Mouse (Mus musculus) heart, adult 8-10 months (tissue): ENCODE measurements around the gene Mptx2. TPM values are rescaled to one million over a fixed set of nuclear protein-coding genes. Genes with fewer than 3 reads are reported as not detected.
"Not testable (repeated sequence)": the region's sequence is repeated elsewhere in the genome, so short reads cannot be mapped to it uniquely, and the experiment has no call there.

Source experiments
- DNase-seq: peaks from one replicate; pipeline ENCODE4 v3.0.0; 2022; ENCODE audit warnings: low spot score
- total RNA-seq, 4 experiments: library from RNA; stranded (reverse); gene quantifications; 2 replicates each; pipeline ENCODE4 v1.2.4; 2022

The Mptx2 gene
- total RNA-seq: not detected

DNA sequence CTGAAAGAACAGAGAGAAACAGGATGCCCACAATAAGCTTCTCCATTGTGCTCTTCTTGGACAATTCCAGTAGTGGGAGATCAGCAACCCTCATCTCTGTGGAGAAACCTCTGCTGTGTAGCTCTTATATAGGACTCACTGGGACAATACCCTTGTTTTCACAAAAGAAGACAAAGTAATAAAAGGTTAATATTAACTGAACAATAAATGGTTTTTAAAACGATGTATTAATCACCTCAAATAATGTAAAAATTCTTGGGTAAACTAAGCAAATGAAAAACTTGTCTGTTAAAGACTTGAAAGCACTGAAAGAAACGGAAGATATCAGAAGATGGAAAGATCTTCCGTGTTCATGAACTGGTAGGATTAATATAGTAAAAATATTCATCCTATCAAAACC, at the start of gene Mptx2:
Gene Mptx2, minus strand, starts transcription at position 101 of the 400 bp plus-strand sequence.
- DNase-seq: no peak

DNA sequence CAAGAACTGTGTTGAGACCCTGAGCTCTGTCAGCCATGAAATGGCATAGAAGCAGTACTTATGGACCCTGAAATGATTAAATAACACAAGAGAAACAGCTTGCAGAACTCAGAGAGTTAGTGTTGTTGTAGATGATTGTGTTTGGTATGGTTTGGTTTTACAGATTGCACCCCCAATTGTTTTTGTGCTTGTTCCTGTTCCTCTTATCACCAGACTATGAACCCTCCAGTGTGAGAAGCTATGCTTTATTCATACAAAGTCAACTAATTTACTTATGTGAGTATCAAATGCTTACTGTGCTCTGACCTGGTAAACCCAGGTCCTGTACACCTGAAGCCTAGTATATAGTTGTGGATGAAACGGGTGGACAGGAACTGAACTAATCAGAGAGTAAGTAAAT, 49.0 kb upstream of the Mptx2 start:
- no peak for DNase-seq

GRCm38 (mm10) chr1:173325395-173325794, 47.8 kb upstream of the Mptx2 start:
- DNase-seq: no peak

DNA sequence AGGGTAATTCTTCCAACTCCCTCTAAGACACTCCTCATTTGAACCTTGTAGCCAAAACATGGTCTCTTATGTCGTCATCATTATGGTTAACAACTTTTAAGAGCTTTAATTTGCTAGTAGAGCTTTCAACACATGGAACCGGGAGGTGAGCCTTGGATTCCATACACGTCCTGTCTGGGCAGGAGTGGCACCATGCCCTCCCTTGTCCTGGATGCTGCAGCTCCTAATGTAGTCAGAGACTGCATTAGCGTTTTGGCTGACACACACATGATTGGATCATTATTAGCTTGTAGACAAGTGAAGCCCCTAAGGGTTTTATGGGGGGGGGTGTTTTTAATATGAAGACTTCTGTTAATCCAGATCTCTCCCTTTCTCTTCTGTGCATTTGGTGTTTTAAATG, 47.4 kb upstream of the Mptx2 start:
- no peak for DNase-seq

- DNase-seq: peak; percentile 10
Observed at GRCm38 (mm10) chr1:173323839-173324585, 46.4 kb upstream of the Mptx2 start.

- DNase-seq: no peak
Observed at GRCm38 (mm10) chr1:173322249-173322627, 44.7 kb upstream of the Mptx2 start.

- DNase-seq: no peak
Observed at GRCm38 (mm10) chr1:173321593-173322248, 44.1 kb upstream of the Mptx2 start.

GRCm38 (mm10) chr1:173317925-173318477, 40.4 kb upstream of the Mptx2 start:
- no peak for DNase-seq

- no peak for DNase-seq
Observed at GRCm38 (mm10) chr1:173315725-173316124, 38.1 kb upstream of the Mptx2 start.

DNA sequence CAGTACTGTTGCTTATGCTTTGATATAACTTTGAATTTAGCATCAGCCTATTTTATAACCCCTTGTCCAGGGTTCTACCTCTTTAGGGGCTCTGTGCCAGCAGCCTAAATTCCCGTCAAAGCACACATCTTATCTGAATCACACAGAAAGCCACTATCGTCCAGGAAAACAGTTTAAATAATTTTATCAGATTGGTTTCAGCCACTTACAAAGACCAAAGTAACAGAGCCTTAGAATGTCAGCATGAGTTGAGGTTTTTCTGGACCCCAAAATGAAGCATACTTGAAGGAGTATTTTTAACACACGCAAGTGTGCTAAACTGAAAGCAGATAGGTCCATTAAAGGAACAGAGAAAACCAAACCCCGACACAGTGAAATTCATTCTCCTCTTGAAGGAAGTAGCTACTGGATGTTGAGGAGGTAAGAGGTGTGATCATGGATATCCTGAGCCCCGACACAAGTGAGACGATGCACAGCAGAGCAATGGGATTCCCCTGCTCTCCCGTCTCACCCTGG, 36.0 kb upstream of the Mptx2 start:
- not testable (repeated sequence) for DNase-seq

DNA sequence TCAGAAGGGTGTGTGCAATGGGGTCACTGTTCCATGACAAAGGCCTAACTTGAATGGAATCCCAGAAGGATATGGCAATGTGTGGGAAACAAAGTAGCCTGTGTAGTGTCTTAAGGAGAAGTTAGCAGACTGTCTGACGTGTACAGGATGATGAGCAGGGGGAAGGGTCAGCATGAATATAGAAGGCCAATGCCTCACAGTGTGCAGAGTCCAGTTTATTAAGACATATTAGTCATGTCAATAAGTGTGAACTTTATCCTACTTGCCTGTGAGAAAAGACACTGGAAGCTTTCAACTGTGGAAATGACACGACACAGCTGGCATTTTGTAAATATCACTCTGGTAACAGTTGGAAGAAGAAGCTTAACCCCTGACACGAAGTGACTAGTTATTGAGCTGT, 25.2 kb upstream of the Mptx2 start:
- not testable (repeated sequence) for DNase-seq

DNA sequence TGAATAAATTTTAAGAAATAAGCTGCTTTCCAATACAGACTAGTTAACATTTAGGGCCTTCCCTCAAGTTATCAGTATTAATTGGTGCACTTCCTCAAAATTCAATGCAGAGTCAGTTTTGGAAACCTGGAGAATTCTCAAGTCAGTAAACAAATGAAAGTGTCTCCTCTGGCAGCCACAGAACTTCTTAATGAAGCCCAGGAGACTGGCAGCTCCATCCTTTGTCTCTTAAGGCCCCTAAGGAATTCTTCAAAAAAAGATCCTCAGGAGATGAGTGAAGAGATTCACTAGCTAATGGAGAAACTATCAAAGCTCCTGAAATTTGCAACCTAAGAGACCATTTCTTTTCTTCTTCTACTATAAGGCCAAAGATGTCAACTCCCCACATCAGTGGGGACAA, 11.9 kb downstream of the Mptx2 start, which contains the start of gene Olfr418:
Gene Olfr418, plus strand, starts transcription at position 301 of the 400 bp plus-strand sequence.
- DNase-seq: no peak

- DNase-seq: no peak
Observed at GRCm38 (mm10) chr1:173249888-173250287, 27.7 kb downstream of the Mptx2 start.

- not testable (repeated sequence) for DNase-seq
Observed at GRCm38 (mm10) chr1:173237004-173237403, 40.6 kb downstream of the Mptx2 start.

GRCm38 (mm10) chr1:173227081-173227480, 50.5 kb downstream of the Mptx2 start, which contains the start of gene Fcer1a:
Gene Fcer1a, minus strand, starts transcription at chr1:173227214.
- no peak for DNase-seq

Other genes starting within 250 kb of the Mptx2 start
- gene Olfr1408, start 140.4 kb downstream of the Mptx2 start, total RNA-seq: not detected
- not detected for gene Olfr1406, start 87.1 kb downstream of the Mptx2 start, total RNA-seq
- not detected for gene Olfr218, start 80.0 kb downstream of the Mptx2 start, total RNA-seq
- gene Olfr1404, start 65.4 kb downstream of the Mptx2 start, total RNA-seq: not detected
- gene Fcer1a, start 50.6 kb downstream of the Mptx2 start, total RNA-seq: not detected
- not detected for gene Olfr418, start 11.8 kb downstream of the Mptx2 start, total RNA-seq
- gene Ackr1, start 56.0 kb upstream of the Mptx2 start, total RNA-seq: under 1 TPM; 0.23 to 0.56 (median 0.37) TPM
- 1 to 10 TPM in 3 of 4 experiments, under 1 TPM in 1; 0.65 to 3.1 (median 1.4) TPM for gene Aim2, start 73.1 kb upstream of the Mptx2 start, total RNA-seq
- gene Cadm3, start 89.9 kb upstream of the Mptx2 start, total RNA-seq: 1 to 10 TPM; 1.8 to 2.8 (median 2.6) TPM
- gene Ifi206, start 213.3 kb upstream of the Mptx2 start, total RNA-seq: under 1 TPM in 1 of 4 experiments, not detected in 3; 0.09 TPM